Mouse (Mus musculus): ENCODE data around the gene Lrp2. TPM values are rescaled to one million over a fixed set of nuclear protein-coding genes. Genes with fewer than 3 reads are reported as not detected.

Gene Lrp2
- total and polyA plus RNA-seq, 3 experiments: 0.16 TPM; not detected in 2

DNA sequence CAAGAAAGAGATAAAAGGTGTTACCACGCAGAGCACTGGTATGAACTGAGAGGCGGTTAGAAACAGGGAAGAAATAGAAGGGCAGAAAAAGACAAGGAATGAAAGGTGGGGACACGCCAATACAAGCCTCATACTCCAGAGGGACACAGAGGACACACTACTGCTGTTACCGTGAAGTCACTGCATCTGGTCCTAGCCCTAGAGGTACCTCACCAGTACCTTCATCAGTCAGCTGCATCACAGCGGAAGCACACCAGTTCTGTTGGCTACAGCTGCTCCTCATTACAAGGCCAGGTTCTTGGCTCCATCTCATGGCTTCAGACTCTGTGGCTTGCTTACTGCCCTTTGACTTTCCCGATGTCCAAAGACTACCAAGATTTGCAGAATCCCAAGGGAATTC is 184.0 kb downstream of the Lrp2 start:
- no peak for DNase-seq (ENCODE audit: low spot score)
- Histone ChIP-seq H3K9me3 (replicated peaks) (no peaks in the 10 kb centered on the region), H3K27me3 (ENCODE audit: insufficient read depth, low read length) (no peaks in the 10 kb centered on the region), H3K4me3 (ENCODE audit: low read depth, low read length) (no peak overlapping the region), H3K36me3 (replicated peaks) (no peaks in the 10 kb centered on the region), H3K4me1 (ENCODE audit: insufficient read depth, low read depth, low read length) (no peaks in the 10 kb centered on the region)
- ATAC-seq (ENCODE audit: extremely low read depth, insufficient number of reproducible peaks, low FRiP score, poor library complexity, severe bottlenecking): no peak
- TF ChIP-seq TAL1 (conservative IDR thresholded peaks at IDR 0.05; ENCODE audit: low read depth, low read length): no peak
- no peak for TF ChIP-seq GATA1 (IDR thresholded peaks at IDR 0.05; ENCODE audit: borderline replicate concordance, low read length)
- TF ChIP-seq CTCF (IDR thresholded peaks at IDR 0.05; ENCODE audit: low read depth, low read length): no peak
- no peak for TF ChIP-seq GATA2 (IDR thresholded peaks at IDR 0.05; ENCODE audit: borderline replicate concordance, low read depth, low read length)
- no peak for TF ChIP-seq POLR2AphosphoS5 (IDR thresholded peaks at IDR 0.05; ENCODE audit: insufficient replicate concordance, low read depth, low read length)

DNA sequence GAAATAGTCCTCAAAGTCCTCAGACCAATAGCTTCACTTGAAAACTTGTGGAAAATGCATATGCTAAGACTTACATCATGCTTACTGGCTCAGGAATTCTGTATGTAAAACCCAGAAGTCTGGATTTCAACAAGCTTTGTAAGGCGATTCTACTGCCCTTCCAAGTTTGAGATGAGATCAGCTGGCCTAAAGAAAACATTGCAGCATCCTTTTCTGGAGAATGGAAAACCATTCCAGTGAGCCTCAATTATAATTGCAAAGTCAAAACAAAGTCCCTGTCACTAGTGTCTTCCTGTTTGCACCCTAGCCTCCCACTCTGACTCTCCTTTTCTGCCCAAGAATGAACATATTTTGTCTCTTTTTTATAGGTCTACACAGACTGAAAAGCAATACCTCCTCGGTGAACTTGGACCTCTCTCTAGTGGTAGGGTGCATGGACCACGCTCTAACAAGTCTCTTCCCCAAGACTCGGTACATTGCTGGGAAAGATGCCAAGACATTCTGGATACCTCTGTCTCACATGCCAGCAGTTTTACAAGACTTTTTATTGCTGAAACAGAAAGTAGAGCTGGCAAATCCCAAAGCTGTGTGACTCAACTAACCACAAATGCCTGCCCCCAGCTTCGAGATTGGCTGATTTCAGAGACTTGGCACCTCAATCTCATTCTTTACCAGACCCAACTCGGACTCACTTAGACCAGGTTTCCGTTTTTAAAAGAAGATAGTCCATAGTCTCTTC is 184.8 kb downstream of the Lrp2 start:
- no peak for ATAC-seq (ENCODE audit: extremely low read depth, insufficient number of reproducible peaks, low FRiP score, poor library complexity, severe bottlenecking)
- Histone ChIP-seq H3K4me1 (ENCODE audit: insufficient read depth, low read depth, low read length) (no peaks in the 10 kb centered on the region), H3K36me3 (replicated peaks) (no peaks in the 10 kb centered on the region), H3K4me3 (ENCODE audit: low read depth, low read length) (no peak overlapping the region), H3K9me3 (replicated peaks) (no peaks in the 10 kb centered on the region), H3K27me3 (ENCODE audit: insufficient read depth, low read length) (no peaks in the 10 kb centered on the region)
- DNase-seq (ENCODE audit: low spot score): no peak
- TF ChIP-seq GATA2 (IDR thresholded peaks at IDR 0.05; ENCODE audit: borderline replicate concordance, low read depth, low read length) (no peak), POLR2AphosphoS5 (IDR thresholded peaks at IDR 0.05; ENCODE audit: insufficient replicate concordance, low read depth, low read length) (no peak), CTCF (IDR thresholded peaks at IDR 0.05; ENCODE audit: low read depth, low read length) (no peak), TAL1 (conservative IDR thresholded peaks at IDR 0.05; ENCODE audit: low read depth, low read length) (no peak)

DNA sequence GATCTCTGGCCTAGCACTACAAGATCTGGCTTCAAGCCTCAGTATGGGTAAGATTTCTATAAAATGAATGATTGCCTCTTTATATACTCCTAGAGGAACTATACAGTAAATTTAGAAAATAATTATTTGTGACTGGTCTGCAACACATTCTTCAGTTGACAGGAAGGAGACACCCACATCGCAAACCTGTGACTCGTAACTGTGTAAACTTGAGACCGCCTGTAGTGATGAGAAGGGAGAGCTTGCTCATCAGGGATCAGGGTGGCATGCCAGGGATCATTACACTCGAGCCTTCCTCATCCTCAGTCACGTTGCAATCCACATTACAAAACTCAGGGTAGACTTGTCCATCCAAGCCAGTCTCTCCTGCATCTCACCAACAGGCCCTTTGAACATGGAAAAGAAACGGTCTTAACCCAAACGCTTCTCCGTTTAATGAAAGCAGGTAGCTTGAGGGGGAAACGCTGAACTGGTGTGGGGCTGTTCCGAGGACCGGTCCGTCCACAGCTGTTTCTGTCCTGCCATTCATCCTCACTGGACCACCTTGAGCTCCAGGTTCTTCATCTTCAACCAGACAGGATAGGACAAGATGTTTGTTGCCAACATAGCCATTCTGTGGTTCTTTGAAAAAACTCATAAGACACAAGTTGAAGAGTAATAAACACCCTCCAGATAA is 189.0 kb downstream of the Lrp2 start:
- Histone ChIP-seq H3K36me3 (replicated peaks) (no peaks in the 10 kb centered on the region), H3K4me3 (ENCODE audit: low read depth, low read length) (no peak overlapping the region), H3K27me3 (ENCODE audit: insufficient read depth, low read length) (no peaks in the 10 kb centered on the region), H3K9me3 (replicated peaks) (no peaks in the 10 kb centered on the region), H3K4me1 (ENCODE audit: insufficient read depth, low read depth, low read length) (no peaks in the 10 kb centered on the region)
- ATAC-seq (ENCODE audit: extremely low read depth, insufficient number of reproducible peaks, low FRiP score, poor library complexity, severe bottlenecking) (no peak), DNase-seq (ENCODE audit: low spot score) (no peak)
- TF ChIP-seq POLR2AphosphoS5 (IDR thresholded peaks at IDR 0.05; ENCODE audit: insufficient replicate concordance, low read depth, low read length) (no peak), GATA1 (IDR thresholded peaks at IDR 0.05; ENCODE audit: borderline replicate concordance, low read length) (no peak)

DNA sequence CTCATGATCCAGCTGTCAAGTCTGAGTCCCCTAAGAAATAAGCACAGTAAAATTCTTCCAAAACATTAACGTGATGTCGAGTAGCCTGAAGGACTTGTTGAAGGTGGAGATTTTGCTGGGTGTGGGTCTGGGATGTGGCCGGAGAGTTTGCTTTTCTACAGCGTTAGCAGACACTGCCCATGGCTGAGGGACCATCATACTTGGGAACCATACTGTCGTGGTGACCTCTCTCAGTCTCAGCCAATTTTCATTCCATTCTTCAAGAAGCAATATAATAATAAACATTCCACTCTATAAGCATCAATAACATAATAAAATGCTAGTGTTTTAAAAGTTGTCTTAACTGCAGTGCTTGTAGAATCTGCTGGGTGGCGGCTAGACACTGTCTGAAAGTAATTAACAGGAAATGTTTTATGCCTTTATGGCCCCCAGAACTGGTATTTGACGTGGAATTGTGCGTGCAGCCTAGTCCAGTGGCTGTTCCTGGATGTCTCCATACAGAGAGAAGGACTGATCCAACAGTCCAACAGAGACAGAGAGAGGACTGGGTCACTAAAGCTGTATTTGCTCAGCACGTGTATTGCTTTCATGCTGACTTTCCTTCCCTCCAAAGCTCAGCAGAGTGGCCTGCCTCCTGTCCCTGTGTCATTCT is 190.1 kb downstream of the Lrp2 start:
- H3K27me3 ChIP-seq (ENCODE audit: insufficient read depth, low read length): no peaks in the 10 kb centered on the region
- TF ChIP-seq TAL1 (conservative IDR thresholded peaks at IDR 0.05; ENCODE audit: low read depth, low read length) (no peak), CTCF (IDR thresholded peaks at IDR 0.05; ENCODE audit: low read depth, low read length) (no peak), POLR2AphosphoS5 (IDR thresholded peaks at IDR 0.05; ENCODE audit: insufficient replicate concordance, low read depth, low read length) (no peak), GATA2 (IDR thresholded peaks at IDR 0.05; ENCODE audit: borderline replicate concordance, low read depth, low read length) (no peak), GATA1 (IDR thresholded peaks at IDR 0.05; ENCODE audit: borderline replicate concordance, low read length) (no peak)
- H3K4me3 ChIP-seq (ENCODE audit: low read depth, low read length): no peak overlapping the region
- ATAC-seq (ENCODE audit: extremely low read depth, insufficient number of reproducible peaks, low FRiP score, poor library complexity, severe bottlenecking) (no peak), DNase-seq (ENCODE audit: low spot score) (no peak)
- H3K9me3 ChIP-seq (replicated peaks): no peaks in the 10 kb centered on the region
- no peaks in the 10 kb centered on the region for H3K4me1 ChIP-seq (ENCODE audit: insufficient read depth, low read depth, low read length)
- no peaks in the 10 kb centered on the region for H3K36me3 ChIP-seq (replicated peaks)

DNA sequence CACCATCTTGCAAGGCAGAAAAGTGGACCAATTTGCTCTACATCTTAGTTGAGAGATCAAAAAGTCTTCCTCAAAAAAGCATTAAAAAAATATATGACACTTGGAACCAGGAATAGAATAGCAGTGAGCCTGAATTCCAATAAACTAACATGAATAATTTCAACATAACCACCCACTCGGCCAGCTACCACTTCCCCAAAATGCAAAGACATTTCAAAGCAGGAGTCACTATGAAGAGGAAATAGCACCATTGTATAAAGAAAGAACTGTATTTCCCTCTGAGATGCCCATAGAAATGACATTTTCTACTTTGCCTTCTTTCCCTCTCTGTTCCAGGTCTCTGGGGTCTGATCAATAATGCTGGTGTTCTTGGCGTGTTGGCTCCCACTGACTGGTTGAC is 191.9 kb downstream of the Lrp2 start:
- ATAC-seq (ENCODE audit: extremely low read depth, insufficient number of reproducible peaks, low FRiP score, poor library complexity, severe bottlenecking) (no peak), DNase-seq (ENCODE audit: low spot score) (no peak)
- Histone ChIP-seq H3K4me3 (ENCODE audit: low read depth, low read length) (no peak overlapping the region), H3K4me1 (ENCODE audit: insufficient read depth, low read depth, low read length) (no peaks in the 10 kb centered on the region), H3K36me3 (replicated peaks) (no peaks in the 10 kb centered on the region), H3K27me3 (ENCODE audit: insufficient read depth, low read length) (no peaks in the 10 kb centered on the region), H3K9me3 (replicated peaks) (no peaks in the 10 kb centered on the region)
- TF ChIP-seq POLR2AphosphoS5 (IDR thresholded peaks at IDR 0.05; ENCODE audit: insufficient replicate concordance, low read depth, low read length) (no peak), GATA2 (IDR thresholded peaks at IDR 0.05; ENCODE audit: borderline replicate concordance, low read depth, low read length) (no peak), GATA1 (IDR thresholded peaks at IDR 0.05; ENCODE audit: borderline replicate concordance, low read length) (no peak)

DNA sequence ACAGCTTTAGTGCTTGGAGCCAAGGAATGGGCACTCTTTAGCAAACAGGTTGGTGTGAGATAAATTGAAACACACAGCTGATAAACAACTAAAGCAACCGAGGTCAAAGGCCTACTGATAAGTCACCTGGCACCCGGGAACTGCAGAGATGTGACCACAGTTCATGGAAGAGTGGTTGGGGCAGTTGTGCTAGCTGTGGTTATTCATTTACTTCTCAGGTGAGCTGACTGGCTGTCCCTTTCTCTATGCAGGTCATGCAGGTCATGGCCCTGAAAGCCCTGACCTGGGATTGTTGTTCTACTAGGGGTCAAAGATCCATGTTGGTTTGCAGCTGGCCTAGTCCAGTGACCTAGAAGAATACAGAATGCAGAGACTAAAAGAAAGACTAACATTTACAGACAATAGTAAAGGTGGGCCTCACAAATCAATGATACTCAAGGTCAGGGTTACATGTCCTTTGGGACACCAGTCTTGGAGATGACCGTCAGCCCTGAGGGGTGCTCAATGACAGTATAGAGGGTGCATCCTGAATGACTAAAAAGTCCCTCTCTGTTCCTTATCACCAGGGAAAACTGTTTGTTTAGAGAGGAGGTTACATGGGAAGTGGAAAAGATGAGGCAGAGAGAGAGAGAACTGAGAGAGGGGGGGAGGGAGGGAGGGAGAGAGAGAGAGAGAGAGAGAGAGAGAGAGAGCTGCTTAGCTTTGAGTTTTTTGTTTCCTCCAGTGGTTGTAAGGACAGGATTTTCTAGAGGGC is 199.6 kb downstream of the Lrp2 start:
- Histone ChIP-seq H3K4me3 (ENCODE audit: low read depth, low read length) (no peak overlapping the region), H3K9me3 (replicated peaks) (no peaks in the 10 kb centered on the region), H3K36me3 (replicated peaks) (no peaks in the 10 kb centered on the region), H3K4me1 (ENCODE audit: insufficient read depth, low read depth, low read length) (no peaks in the 10 kb centered on the region), H3K27me3 (ENCODE audit: insufficient read depth, low read length) (no peaks in the 10 kb centered on the region)
- TF ChIP-seq GATA1 (IDR thresholded peaks at IDR 0.05; ENCODE audit: borderline replicate concordance, low read length) (no peak), CTCF (IDR thresholded peaks at IDR 0.05; ENCODE audit: low read depth, low read length) (no peak), GATA2 (IDR thresholded peaks at IDR 0.05; ENCODE audit: borderline replicate concordance, low read depth, low read length) (no peak), POLR2AphosphoS5 (IDR thresholded peaks at IDR 0.05; ENCODE audit: insufficient replicate concordance, low read depth, low read length) (no peak), TAL1 (conservative IDR thresholded peaks at IDR 0.05; ENCODE audit: low read depth, low read length) (no peak)
- no peak for ATAC-seq (ENCODE audit: extremely low read depth, insufficient number of reproducible peaks, low FRiP score, poor library complexity, severe bottlenecking)
- DNase-seq (ENCODE audit: low spot score): no peak
